Mouse (Mus musculus) liver, embryonic 12.5 days (tissue): Measurements from ENCODE around the gene Timp1. TPM values are rescaled to one million over a fixed set of nuclear protein-coding genes. Genes with fewer than 3 reads are reported as not detected.

Experiments used
- microRNA-seq: library from miRNA; unstranded; fragments of <30 nt; microRNA quantifications from one replicate; pipeline ENCODE4, GENCODE M21; 2017
- polyA plus RNA-seq: library from polyadenylated mRNA; unstranded; fragments of >200 nt; fragmentation: Nextera tagmentation; extraction: Ambion mirVana; gene quantifications from 2 replicates; pipeline ENCODE4 v1.2.1, GENCODE M21; 2016

The Timp1 gene
- polyA plus RNA-seq, 1 experiment from 2014 or later = 5.1 TPM

Small RNAs within 50 kb of the gene (microRNA-seq; reads per million reads assigned to microRNA genes)
- not detected for gene Gm24824
- gene Mir5617 = not detected

Other genes with a start within 250 kb of the Timp1 start
- 170 and 172 TPM in 2 replicates for gene Uba1, start 211.8 kb upstream of the Timp1 start, polyA plus RNA-seq
- 64.9 and 66.2 TPM in 2 replicates for gene Cdk16, start 182.2 kb upstream of the Timp1 start, polyA plus RNA-seq
- gene Usp11, start 166.3 kb upstream of the Timp1 start, polyA plus RNA-seq = 13.7 and 14.2 TPM in 2 replicates
- 58.9 and 62.8 TPM in 2 replicates for gene Araf, start 72.4 kb upstream of the Timp1 start, polyA plus RNA-seq
- 0.04 TPM in 1 of 2 replicates, not detected in the other for gene Syn1, start 50.8 kb downstream of the Timp1 start, polyA plus RNA-seq
- 11.7 and 13.1 TPM in 2 replicates for gene Cfp, start 61.4 kb downstream of the Timp1 start, polyA plus RNA-seq
- 3.4 and 3.6 TPM in 2 replicates for gene Elk1, start 80.4 kb downstream of the Timp1 start, polyA plus RNA-seq
- 58.8 and 61.3 TPM in 2 replicates for gene Uxt, start 91.9 kb downstream of the Timp1 start, polyA plus RNA-seq
- 2.4 and 2.6 TPM in 2 replicates for gene Zfp182, start 192.2 kb downstream of the Timp1 start, polyA plus RNA-seq
- gene Spaca5, start 198.2 kb downstream of the Timp1 start, polyA plus RNA-seq = not detected in 2 replicates
- 0.07 and 0.24 TPM in 2 replicates for gene Zfp300, start 219.4 kb downstream of the Timp1 start, polyA plus RNA-seq
- not detected in 2 replicates for gene Ssxa1, start 245.7 kb downstream of the Timp1 start, polyA plus RNA-seq